Mouse (Mus musculus): Measurements from ENCODE around the gene Cfap65. TPM values are rescaled to one million over a fixed set of nuclear protein-coding genes. Genes with fewer than 3 reads are reported as not detected.

The Cfap65 gene
- polyA plus RNA-seq, 1 experiment from 2014 or later = not detected

GRCm38 (mm10) chr1:74964494-74965215 lies 29.3 kb upstream of the Cfap65 start:
- Histone ChIP-seq H3K9ac (replicated peaks) (no peak overlapping the region), H3K4me3 (ENCODE audit: low read depth, low read length) (no peak overlapping the region), H3K27ac (ENCODE audit: low read depth) (no peak overlapping the region), H3K9me3 (ENCODE audit: low read length) (no peaks in the 10 kb centered on the region), H3K4me2 (ENCODE audit: low read depth, low read length) (no peak overlapping the region), H3K36me3 (replicated peaks; ENCODE audit: insufficient read depth, low read length) (no peaks in the 10 kb centered on the region), H3K4me1 (ENCODE audit: insufficient read depth) (peaks cover 7% of the 10 kb centered on the region), H3K27me3 (ENCODE audit: insufficient read depth, low read length) (no peaks in the 10 kb centered on the region)
- ATAC-seq (peak; percentile 48; the same call in 1 of the 2 replicates), DNase-seq (peak; percentile 81)
- TF ChIP-seq CTCF (IDR thresholded peaks at IDR 0.05; ENCODE audit: low read depth) = peak; percentile 81
- no peak for TF ChIP-seq EP300 (IDR thresholded peaks at IDR 0.05; ENCODE audit: low read depth)
- WGBS (ENCODE audit: insufficient replicate concordance) = 21% methylated on average over 16 of the region's 16 CpGs

- TF ChIP-seq EP300 (IDR thresholded peaks at IDR 0.05; ENCODE audit: low read depth) = no peak
- no peak for TF ChIP-seq CTCF (IDR thresholded peaks at IDR 0.05; ENCODE audit: low read depth)
- Histone ChIP-seq H3K4me3 (ENCODE audit: low read depth, low read length) (no peak overlapping the region), H3K9ac (replicated peaks) (peak overlapping the region; percentile 21; the same call in 1 of the 2 replicates), H3K27me3 (ENCODE audit: insufficient read depth, low read length) (no peaks in the 10 kb centered on the region), H3K4me1 (ENCODE audit: insufficient read depth) (peaks cover 5% of the 10 kb centered on the region), H3K9me3 (ENCODE audit: low read length) (no peaks in the 10 kb centered on the region), H3K36me3 (replicated peaks; ENCODE audit: insufficient read depth, low read length) (no peaks in the 10 kb centered on the region), H3K27ac (ENCODE audit: low read depth) (no peak overlapping the region), H3K4me2 (ENCODE audit: low read depth, low read length) (no peak overlapping the region)
- peak; percentile 38; the same call in 1 of the 2 replicates for ATAC-seq
- WGBS (ENCODE audit: insufficient replicate concordance) = 65% methylated on average over 5 of the region's 5 CpGs
- no peak for DNase-seq
Measured at GRCm38 (mm10) chr1:74962853-74963227, 27.4 kb upstream of the Cfap65 start.

GRCm38 (mm10) chr1:74962126-74962852 lies 26.9 kb upstream of the Cfap65 start:
- H3K9ac ChIP-seq (replicated peaks) = no peak overlapping the region
- H3K4me2 ChIP-seq (ENCODE audit: low read depth, low read length) = no peak overlapping the region
- peaks cover 5% of the 10 kb centered on the region; the same call in 1 of the 2 replicates for H3K4me1 ChIP-seq (ENCODE audit: insufficient read depth)
- DNase-seq (no peak), ATAC-seq (peak; percentile 38; the same call in 1 of the 2 replicates)
- 51% methylated on average over 5 of the region's 5 CpGs for whole genome bisulfite sequencing (ENCODE audit: insufficient replicate concordance)
- no peaks in the 10 kb centered on the region for H3K36me3 ChIP-seq (replicated peaks; ENCODE audit: insufficient read depth, low read length)
- H3K4me3 ChIP-seq (ENCODE audit: low read depth, low read length) = no peak overlapping the region
- TF ChIP-seq EP300 (IDR thresholded peaks at IDR 0.05; ENCODE audit: low read depth) = no peak
- TF ChIP-seq CTCF (IDR thresholded peaks at IDR 0.05; ENCODE audit: low read depth) = no peak
- no peaks in the 10 kb centered on the region for H3K9me3 ChIP-seq (ENCODE audit: low read length)
- H3K27ac ChIP-seq (ENCODE audit: low read depth) = no peak overlapping the region
- no peaks in the 10 kb centered on the region for H3K27me3 ChIP-seq (ENCODE audit: insufficient read depth, low read length)

- TF ChIP-seq CTCF (IDR thresholded peaks at IDR 0.05; ENCODE audit: low read depth) (no peak), EP300 (IDR thresholded peaks at IDR 0.05; ENCODE audit: low read depth) (no peak)
- no peak overlapping the region for H3K4me3 ChIP-seq (ENCODE audit: low read depth, low read length)
- H3K9ac ChIP-seq (replicated peaks) = no peak overlapping the region
- no peaks in the 10 kb centered on the region for H3K36me3 ChIP-seq (replicated peaks; ENCODE audit: insufficient read depth, low read length)
- H3K4me2 ChIP-seq (ENCODE audit: low read depth, low read length) = no peak overlapping the region
- no peak for DNase-seq
- no peaks in the 10 kb centered on the region for H3K27me3 ChIP-seq (ENCODE audit: insufficient read depth, low read length)
- peaks cover 5% of the 10 kb centered on the region; the same call in 1 of the 2 replicates for H3K4me1 ChIP-seq (ENCODE audit: insufficient read depth)
- no peak for ATAC-seq
- H3K27ac ChIP-seq (ENCODE audit: low read depth) = no peak overlapping the region
- no peaks in the 10 kb centered on the region for H3K9me3 ChIP-seq (ENCODE audit: low read length)
- 58% methylated on average over 7 of the region's 7 CpGs for WGBS (ENCODE audit: insufficient replicate concordance)
Measured at GRCm38 (mm10) chr1:74961722-74962121, 26.3 kb upstream of the Cfap65 start.

GRCm38 (mm10) chr1:74960059-74960458 lies 24.7 kb upstream of the Cfap65 start:
- Histone ChIP-seq H3K27ac (ENCODE audit: low read depth) (no peak overlapping the region), H3K9ac (replicated peaks) (no peak overlapping the region)

GRCm38 (mm10) chr1:74951556-74952210 lies 16.3 kb upstream of the Cfap65 start, which contains the start of gene Ihh:
Gene Ihh (minus strand): TSS chr1:74951672.
- peak; percentile 49 for ATAC-seq
- peak; percentile 54 for DNase-seq
- peak within 1 kb of the TSS; percentile 50; the same call in 1 of the 2 replicates for H3K9ac ChIP-seq (replicated peaks)
- H3K4me3 ChIP-seq (ENCODE audit: low read depth, low read length) = peak within 1 kb of the TSS; percentile 41
- 4% methylated on average over 32 of the region's 55 CpGs for WGBS (ENCODE audit: insufficient replicate concordance)
- no peaks in the 10 kb centered on the region for H3K9me3 ChIP-seq (ENCODE audit: low read length)
- peaks cover 6% of the 10 kb centered on the region; the same call in 1 of the 2 replicates for H3K4me1 ChIP-seq (ENCODE audit: insufficient read depth)
- H3K27ac ChIP-seq (ENCODE audit: low read depth) = no peak within 1 kb of the TSS
- H3K4me2 ChIP-seq (ENCODE audit: low read depth, low read length) = peak within 1 kb of the TSS; percentile 76
- H3K27me3 ChIP-seq (ENCODE audit: insufficient read depth, low read length) = peaks cover 62% of the 10 kb centered on the region
- no peaks in the 10 kb centered on the region for H3K36me3 ChIP-seq (replicated peaks; ENCODE audit: insufficient read depth, low read length)
- TF ChIP-seq CTCF (IDR thresholded peaks at IDR 0.05; ENCODE audit: low read depth) (no peak), EP300 (IDR thresholded peaks at IDR 0.05; ENCODE audit: low read depth) (no peak)

More at GRCm38 (mm10) chr1:74960059-74960458, 24.7 kb upstream of the Cfap65 start:
- Histone ChIP-seq H3K9me3 (ENCODE audit: low read length) (no peaks in the 10 kb centered on the region), H3K4me2 (ENCODE audit: low read depth, low read length) (no peak overlapping the region), H3K4me3 (ENCODE audit: low read depth, low read length) (no peak overlapping the region), H3K27me3 (ENCODE audit: insufficient read depth, low read length) (no peaks in the 10 kb centered on the region), H3K36me3 (replicated peaks; ENCODE audit: insufficient read depth, low read length) (no peaks in the 10 kb centered on the region), H3K4me1 (ENCODE audit: insufficient read depth) (peaks cover 5% of the 10 kb centered on the region; the same call in 1 of the 2 replicates)
- TF ChIP-seq EP300 (IDR thresholded peaks at IDR 0.05; ENCODE audit: low read depth) (no peak), CTCF (IDR thresholded peaks at IDR 0.05; ENCODE audit: low read depth) (no peak)
- 68% methylated on average over 7 of the region's 7 CpGs for WGBS (ENCODE audit: insufficient replicate concordance)
- ATAC-seq (no peak), DNase-seq (no peak)
